Mouse (Mus musculus) adrenal gland, adult 18-20 months (tissue): ENCODE data around the gene Vwa5b2. TPM values are rescaled to one million over a fixed set of nuclear protein-coding genes. Genes with fewer than 3 reads are reported as not detected.

ENCODE experiments used
- DNase-seq, 2 experiments: peaks; one replicate each; pipeline ENCODE4 v3.0.0; 2021 to 2022; ENCODE audit warnings: low spot score in 2 of 2
- total RNA-seq, 2 experiments: library from RNA; stranded (reverse); gene quantifications; 1 replicate in 1 of 2; 2 replicates in 1 of 2; pipeline ENCODE4 v1.2.3; 2021

Vwa5b2 gene
- total RNA-seq, 2 experiments from 2014 or later = 1.1 to 1.2 TPM

DNA sequence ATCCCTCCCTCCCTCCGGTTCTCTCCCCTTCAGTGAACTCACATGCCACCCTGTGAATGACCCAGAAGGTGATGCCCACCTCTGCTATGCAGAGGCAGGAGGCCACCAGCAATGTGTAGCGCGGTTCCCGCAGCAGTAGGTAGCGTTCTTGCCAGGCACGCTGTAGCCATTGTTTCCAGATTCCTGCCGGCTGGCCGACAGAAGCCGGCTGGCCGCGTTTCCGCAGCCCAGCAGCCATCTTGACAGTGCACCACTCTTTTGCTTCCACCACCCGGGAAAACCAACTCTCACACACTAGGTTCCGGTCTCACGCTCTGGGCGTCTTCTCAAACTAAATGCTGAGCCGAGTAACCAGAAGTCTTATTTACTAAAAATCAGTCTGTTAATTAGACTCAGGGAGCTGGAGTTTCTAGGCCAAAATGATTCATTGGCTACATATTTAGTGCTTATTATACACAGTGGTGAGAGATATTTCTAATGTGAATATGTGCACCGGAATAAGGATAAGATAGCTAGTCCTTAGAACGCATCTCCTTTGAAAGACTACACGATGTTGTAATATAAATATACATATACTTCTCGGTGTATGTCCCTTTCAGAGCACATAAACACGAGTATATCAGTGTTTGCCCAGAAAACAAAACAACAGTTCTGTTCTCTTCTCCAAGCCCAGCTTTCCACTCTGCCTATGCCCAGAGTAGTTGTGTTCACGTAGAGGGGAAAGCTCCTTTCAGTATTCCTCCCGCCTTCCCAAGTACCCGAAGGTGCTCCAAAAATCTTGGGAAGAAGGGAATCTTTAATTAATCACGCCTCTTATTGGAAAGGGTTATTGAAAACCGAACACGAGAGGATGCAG is 21.5 kb downstream of the Vwa5b2 start:
- peak; percentile 72 to 74 for DNase-seq

GRCm38 (mm10) chr16:20611357-20612227 is 22.3 kb downstream of the Vwa5b2 start, which contains the start of the genes Eef1akmt4, Gm49333 and Alg3:
Gene Eef1akmt4 (plus strand): TSS chr16:20611593.
Gene Gm49333 (plus strand): TSS chr16:20611610.
Gene Alg3 (minus strand): TSS chr16:20611735.
- peak; percentile 74 to 80 for DNase-seq

DNA sequence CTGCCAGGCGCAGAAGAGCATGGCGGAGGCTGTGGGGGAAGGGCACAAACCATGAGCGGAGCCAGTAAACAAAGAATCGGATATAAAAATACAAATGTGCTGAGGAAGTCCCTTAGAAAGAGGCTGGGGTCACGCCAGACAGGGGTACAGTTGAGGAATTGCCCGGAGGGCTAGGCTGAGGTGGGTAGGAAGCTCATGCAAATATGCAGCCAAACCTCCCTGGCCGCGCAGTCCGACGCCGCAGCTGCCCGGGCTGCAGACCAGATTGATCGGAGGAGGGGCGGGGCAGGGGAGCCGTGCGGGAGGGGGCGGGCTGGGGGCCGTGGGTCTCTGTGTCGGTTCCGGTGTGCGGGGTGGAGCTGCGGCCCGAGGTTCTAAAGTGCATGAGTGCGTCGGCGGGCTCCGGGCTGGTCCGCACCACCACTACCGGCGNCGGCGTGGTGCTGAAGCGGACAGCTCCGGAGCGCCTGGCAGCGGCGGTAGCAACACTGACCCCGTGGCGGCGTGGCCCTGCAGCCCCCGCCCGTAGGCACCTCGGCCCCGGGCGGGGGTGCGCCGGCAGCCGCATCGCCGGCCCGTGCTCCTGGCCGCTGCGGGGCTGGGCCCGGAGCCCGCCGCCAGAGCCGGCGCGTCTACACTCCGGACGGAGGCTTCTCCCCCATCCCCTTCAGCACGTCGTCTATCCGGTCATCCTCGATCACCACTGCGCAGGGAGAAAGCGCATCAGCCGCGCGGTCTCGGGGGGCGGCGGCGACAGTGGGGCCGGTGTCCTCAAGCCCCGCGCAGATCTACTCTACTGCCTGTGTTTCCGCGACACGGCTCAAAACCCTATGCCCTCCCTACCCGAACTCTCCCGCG is 30.5 kb downstream of the Vwa5b2 start:
- peak; percentile 19 to 38 for DNase-seq

DNA sequence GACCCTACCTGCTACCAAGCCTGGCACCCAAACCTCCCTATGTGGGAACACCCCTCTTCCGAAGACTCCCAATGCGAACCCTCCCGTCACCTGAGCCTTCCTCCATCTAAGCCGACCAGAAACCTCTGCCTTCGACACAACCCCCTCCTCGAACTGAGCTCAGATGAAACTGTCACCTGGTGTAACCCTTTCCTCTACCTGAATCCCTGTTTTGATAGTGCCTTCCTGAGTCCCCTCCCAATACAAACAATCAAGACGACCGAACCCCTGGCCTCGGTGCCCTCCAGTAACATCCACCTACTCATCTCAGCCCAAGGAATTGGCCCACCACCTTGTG is 31.1 kb downstream of the Vwa5b2 start:
- no peak for DNase-seq

- DNase-seq = peak in 1 of 2 experiments; percentile 56
These were observed 31.5 kb downstream of the Vwa5b2 start for GRCm38 (mm10) chr16:20620751-20621190.

DNA sequence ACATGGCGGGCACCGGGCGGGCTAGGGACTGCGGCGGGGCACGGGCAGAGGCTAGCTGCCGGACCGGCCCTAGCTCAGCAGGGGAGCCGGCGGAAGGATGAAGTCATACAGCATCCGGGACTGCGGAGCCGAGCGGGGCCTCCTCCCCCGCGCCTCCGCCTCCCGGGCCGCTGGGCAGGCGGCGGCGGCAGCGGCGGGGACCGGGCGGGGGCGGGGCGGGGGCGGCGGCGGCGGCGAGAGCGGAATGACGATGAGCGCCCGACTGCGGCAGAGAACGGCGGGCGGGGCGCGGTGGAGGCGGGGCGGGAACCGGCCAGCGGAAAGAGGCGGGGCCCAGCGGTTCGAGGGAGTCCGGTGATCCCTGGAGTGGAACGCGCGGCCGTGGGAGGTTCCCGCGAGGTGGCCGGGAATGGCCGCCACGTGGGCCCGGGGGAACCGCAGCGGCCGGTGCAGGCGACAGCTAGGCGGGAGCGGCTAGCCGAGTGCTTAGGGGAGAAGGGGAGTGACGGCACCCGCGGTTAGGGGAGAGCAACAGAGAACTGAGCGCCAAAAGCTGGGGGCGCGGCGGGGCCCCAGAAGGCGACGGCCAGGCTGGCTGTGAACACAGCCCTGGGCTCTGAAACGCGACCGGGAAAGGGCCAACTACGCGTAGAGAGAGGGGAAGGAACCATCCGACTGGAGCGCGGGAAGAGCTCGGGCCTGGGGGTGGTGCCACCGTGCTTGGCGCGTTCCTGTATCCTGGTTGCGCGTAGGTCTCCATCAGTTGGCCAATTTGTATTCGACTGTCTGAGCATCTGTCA is 32.1 kb downstream of the Vwa5b2 start, which contains the start of gene Camk2n2:
Gene Camk2n2, minus strand, starts transcription at position 97 of the 800 bp plus-strand sequence.
- DNase-seq = peak; percentile 80 to 81

DNA sequence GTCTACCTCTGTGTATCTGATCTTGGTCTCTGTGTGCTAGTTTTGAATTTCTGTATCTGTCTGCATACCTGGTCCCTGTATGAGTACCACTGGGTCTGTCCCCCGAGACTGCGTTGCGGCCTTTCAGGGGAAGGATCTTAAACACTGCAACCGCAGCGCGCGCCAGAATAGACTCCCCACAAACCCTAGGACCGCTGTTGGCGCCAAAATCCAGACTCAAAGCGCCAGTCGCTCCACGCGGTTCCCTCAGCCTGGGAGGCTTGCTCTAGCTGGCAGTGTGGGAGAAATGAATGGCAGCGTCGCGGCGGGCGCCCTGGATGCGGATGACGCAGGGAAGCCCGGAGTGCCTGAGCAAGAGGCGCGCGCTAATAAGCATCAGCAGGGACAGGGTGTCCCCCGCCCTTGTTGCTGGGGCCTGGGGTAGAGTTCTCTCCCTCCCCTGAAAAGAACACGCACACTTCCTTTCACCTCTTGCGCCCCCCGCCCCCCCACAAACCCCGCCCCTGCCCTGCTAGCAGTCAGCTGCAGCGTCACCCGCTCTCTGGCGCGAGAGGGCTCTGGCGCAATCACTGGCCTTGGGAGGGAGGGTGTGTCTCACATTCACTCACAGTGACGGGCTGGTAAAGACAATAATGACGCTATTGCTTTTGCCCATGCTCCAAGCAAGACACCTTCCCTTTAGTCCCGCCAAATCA is 32.9 kb downstream of the Vwa5b2 start:
- DNase-seq = peak; percentile 73 to 80

GRCm38 (mm10) chr16:20623211-20623610 is 33.9 kb downstream of the Vwa5b2 start:
- no peak for DNase-seq

DNA sequence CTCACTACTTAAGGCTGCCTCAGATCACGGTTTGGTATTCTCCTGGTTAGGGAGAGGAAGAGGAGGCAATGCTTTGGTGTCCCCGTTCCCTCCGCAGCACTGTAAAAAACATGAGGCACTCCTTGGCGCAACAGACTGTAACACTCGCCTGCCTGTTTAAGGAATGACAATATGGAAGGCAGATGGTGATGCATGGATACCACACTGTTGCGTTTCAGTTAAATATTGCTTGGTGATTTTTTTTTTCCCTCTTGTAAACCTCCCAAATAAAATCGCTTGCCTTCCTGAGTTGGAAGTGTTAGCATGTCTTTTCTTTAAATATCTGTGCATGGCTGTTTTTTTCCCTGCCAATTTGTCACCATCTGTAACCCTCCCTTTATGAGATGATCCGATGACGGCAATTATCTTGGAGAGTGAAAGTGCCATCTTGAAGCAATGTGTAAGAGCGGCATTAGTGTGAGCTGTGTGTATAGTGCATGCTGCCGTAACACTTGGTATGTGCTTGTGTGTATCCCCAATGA is 39.7 kb downstream of the Vwa5b2 start:
- DNase-seq = no peak

DNA sequence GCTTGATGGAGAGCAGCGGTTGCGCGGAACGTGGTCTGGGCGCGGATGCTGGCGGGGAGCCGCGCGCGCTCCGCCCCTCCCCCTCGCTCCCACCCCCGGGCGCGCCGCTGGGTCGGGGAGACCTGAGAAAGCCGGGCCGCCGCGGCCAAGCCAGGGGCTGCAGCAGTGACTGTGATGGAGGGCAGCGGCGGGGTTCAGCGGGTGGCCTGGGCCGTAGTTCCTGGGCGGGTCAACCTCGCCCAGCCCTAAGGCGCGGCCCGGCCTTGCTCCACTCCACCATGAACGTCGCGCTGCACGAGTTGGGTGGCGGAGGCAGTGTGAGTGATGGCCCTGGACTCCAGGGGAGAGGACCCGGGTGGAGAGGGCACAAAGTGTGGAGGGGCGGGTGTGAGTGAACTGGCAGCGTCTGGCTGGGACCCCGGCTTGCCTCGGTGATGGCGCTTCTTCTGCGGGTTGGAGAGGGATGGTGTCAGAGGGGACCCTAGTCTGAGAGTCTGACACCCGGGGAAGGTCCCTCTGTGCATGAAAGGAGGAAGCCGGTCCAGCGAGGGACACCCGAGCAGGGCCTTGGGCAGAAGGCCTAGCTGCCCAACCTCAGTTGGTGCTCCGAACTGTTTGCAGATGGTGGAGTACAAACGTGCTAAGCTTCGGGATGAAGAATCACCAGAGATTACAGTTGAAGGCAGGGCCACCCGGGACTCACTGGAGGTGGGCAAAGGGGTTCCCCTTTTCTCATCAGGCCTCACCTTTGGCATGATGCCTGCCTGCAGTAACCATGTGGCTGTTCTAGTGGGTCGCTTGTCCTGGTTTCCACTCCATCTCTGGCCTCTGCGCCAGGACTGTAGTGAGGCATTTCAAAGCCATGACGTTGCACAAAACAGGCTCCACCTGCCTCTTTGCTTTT is 40.7 kb downstream of the Vwa5b2 start, which contains the start of gene Ece2:
Gene Ece2, plus strand, starts transcription at position 98 of the 904 bp plus-strand sequence.
- DNase-seq = peak; percentile 23 to 35

DNA sequence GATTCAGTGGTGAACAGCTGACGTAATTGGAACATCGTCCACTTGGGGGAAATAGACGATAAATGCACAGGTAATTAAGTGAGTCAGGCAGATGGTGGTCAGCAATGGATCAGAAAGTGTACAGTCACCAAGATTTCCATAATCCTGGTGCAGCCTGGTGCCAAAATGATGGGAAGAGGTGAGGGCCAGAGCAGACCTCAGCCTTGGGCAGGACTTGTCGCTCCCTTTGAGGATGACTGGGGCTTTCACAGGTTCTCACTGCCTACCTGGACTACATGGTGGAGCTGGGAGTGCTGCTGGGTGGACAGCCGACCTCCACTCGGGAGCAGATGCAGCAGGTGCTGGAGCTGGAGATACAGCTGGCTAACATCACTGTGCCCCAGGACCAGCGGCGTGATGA is 48.1 kb downstream of the Vwa5b2 start:
- no peak for DNase-seq

DNA sequence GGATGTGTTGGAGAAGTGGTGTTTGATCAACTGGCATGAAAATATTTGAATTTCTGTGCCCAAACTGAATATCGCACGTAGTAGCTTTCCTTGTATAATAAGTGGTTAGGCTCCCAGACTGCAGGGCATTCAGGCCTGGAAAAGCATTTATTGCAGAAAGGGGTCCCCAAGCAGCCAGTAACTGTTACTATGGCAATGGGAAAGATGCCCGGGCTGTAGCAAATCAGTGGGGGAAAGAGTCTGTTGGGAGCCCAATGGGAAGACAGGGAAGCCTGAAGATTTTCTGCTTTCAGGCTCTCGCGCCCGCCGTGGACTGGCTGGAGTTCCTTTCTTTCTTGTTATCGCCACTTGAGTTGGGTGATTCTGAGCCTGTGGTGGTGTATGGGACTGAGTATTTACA is 49.1 kb downstream of the Vwa5b2 start:
- DNase-seq = no peak

DNA sequence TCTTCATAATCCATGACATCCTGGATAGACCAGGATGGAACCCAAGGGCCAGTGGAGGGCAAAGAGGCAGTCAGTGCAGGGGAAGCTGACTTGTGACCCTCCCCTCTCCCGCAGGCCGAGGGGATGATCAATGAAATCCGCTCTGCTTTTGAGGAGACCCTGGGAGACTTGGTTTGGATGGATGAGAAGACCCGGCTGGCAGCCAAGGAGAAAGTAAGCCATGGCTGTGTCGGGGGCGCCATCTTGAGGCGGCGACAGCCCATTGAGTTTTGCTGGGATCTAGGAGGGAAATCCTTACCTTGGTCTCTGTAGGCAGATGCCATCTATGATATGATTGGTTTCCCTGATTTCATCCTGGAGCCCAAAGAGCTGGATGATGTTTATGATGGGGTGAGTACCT is 52.9 kb downstream of the Vwa5b2 start:
- DNase-seq = peak; percentile 67 to 76

DNA sequence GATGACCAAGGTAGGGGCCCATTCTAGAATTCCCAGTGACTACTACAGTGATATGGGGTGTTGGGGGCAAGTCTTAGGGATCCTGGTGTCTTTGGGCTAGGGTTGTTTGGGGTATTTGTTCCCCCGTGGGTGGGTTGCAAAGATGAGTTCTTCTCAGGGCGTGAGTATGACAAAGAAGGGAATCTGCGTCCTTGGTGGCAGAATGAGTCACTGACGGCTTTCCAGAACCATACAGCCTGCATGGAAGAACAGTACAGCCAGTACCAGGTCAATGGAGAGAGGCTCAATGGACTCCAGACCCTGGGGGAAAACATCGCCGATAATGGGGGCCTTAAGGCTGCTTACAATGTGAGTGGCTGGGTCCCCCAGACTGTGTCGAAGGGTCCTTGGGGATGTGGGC is 54.6 kb downstream of the Vwa5b2 start:
- DNase-seq = peak; percentile 24 to 40

GRCm38 (mm10) chr16:20651076-20651946 is 62.0 kb downstream of the Vwa5b2 start, which contains the start of gene Psmd2:
Gene Psmd2 (plus strand): TSS chr16:20651652.
- peak; percentile 98 for DNase-seq

GRCm38 (mm10) chr16:20651947-20652310 is 62.7 kb downstream of the Vwa5b2 start:
- DNase-seq = no peak

DNA sequence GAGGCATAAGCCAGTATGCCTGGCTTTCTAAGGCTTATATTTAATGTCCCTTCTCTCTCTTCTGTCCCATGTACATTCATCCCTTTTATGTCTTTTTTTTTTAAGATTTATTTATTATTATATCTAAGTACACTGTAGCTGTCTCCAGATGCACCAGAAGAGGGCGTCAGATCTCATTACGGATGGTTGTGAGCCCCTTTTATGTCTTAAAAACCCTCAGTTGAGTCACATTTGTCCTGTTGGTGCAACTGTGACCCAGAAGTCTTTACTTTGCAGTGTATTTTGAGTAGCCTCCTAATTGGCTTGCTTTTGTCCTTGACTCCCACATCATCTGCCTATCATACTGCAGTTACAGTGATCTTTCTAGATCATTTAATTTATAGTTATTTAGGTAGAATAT is 64.0 kb downstream of the Vwa5b2 start:
- no peak for DNase-seq
